Mouse (Mus musculus) heart, embryonic 16.5 days (tissue): ENCODE measurements at regions not wholly inside any gene's neighbourhood (a gene's known extent, or its start where the extent isn't known, plus 50 kb on each side); places are given as distances from the start of the nearest gene placed in this dataset.

Experiments used
- ATAC-seq: fragments of 200-750 bp; cut with Nextera tagmentation; replicated peaks from 2 replicates; pipeline ENCODE4 v1.8.0; 2017; ENCODE audit warnings: moderate number of reproducible peaks; ENCODE audit not compliant: insufficient read depth, low FRiP score; ENCODE audit errors: extremely low read depth
- H3K27ac ChIP-seq: fragments of 300-500 bp; sonication (generic); 2 replicates; pipeline ENCODE4 v1.5.1; 2014; ENCODE audit warnings: mild to moderate bottlenecking, low read length, control low read depth, moderate library complexity
- H3K27me3 ChIP-seq: fragments of 300-500 bp; sonication (generic); 2 replicates; pipeline ENCODE4 v1.6.1; 2014; ENCODE audit warnings: low read length, mixed read lengths; ENCODE audit not compliant: control insufficient read depth, insufficient read depth
- H3K36me3 ChIP-seq: fragments of 300-500 bp; sonication (generic); 2 replicates; pipeline ENCODE4 v1.6.1; 2014; ENCODE audit not compliant: control insufficient read depth, insufficient read depth
- H3K4me1 ChIP-seq: fragments of 300-500 bp; sonication (generic); 2 replicates; pipeline ENCODE4 v1.6.1; 2014; ENCODE audit warnings: low read length, mixed read lengths; ENCODE audit not compliant: control insufficient read depth, insufficient read depth
- H3K4me2 ChIP-seq: fragments of 300-500 bp; sonication (generic); 2 replicates; pipeline ENCODE4 v1.6.1; 2014; ENCODE audit warnings: low read depth, mild to moderate bottlenecking, control low read depth, low read length
- H3K4me3 ChIP-seq: fragments of 300-500 bp; sonication (generic); 2 replicates; pipeline ENCODE4 v1.5.1; 2014; ENCODE audit warnings: mild to moderate bottlenecking, control low read depth, low read length
- H3K9ac ChIP-seq: fragments of 300-500 bp; sonication (generic); 2 replicates; pipeline ENCODE4 v1.6.1; 2014; ENCODE audit warnings: low read length, control low read depth
- H3K9me3 ChIP-seq: fragments of 300-500 bp; sonication (generic); replicated peaks from 2 replicates; pipeline ENCODE4 v1.6.1; 2016; ENCODE audit warnings: low read length; ENCODE audit not compliant: control insufficient read depth
- WGBS: fragments of 180-500 bp; shearing (Covaris S2); extraction: QIAGEN DNeasy Blood & Tissue Kit; methylation state at CpG from one replicate; pipeline ENCODE4 v1.1.7; 2014; 5-methylcytosine and 5-hydroxymethylcytosine counted together

GRCm38 (mm10) chr15:51442606-51443005, 2442.1 kb upstream of the Gm7489 start:
- no peaks in the 10 kb centered on the region for H3K27me3 ChIP-seq
- no peak overlapping the region for H3K27ac ChIP-seq
- H3K36me3 ChIP-seq: no peaks in the 10 kb centered on the region
- 63% methylated on average over 2 of the region's 2 CpGs for WGBS
- H3K4me1 ChIP-seq: no peaks in the 10 kb centered on the region
- no peak overlapping the region for H3K9ac ChIP-seq
- no peak for ATAC-seq
- no peak overlapping the region for H3K4me3 ChIP-seq
- H3K4me2 ChIP-seq: no peak overlapping the region
- no peaks in the 10 kb centered on the region for H3K9me3 ChIP-seq

GRCm38 (mm10) chr15:51469895-51470294, 2414.8 kb upstream of the Gm7489 start:
- Histone ChIP-seq H3K4me3 (no peak overlapping the region), H3K27ac (no peak overlapping the region), H3K36me3 (no peaks in the 10 kb centered on the region), H3K9ac (no peak overlapping the region), H3K27me3 (no peaks in the 10 kb centered on the region), H3K4me2 (no peak overlapping the region), H3K9me3 (no peaks in the 10 kb centered on the region), H3K4me1 (no peaks in the 10 kb centered on the region)
- no peak for ATAC-seq
- WGBS: 73% methylated on average over 3 of the region's 3 CpGs

- Histone ChIP-seq H3K4me2 (no peak overlapping the region), H3K9ac (no peak overlapping the region), H3K4me3 (no peak overlapping the region), H3K27ac (no peak overlapping the region), H3K9me3 (no peaks in the 10 kb centered on the region), H3K4me1 (no peaks in the 10 kb centered on the region), H3K36me3 (no peaks in the 10 kb centered on the region), H3K27me3 (no peaks in the 10 kb centered on the region)
- no peak for ATAC-seq
- WGBS: 86% methylated on average over 1 of the region's 1 CpGs
These were observed 2413.6 kb upstream of the Gm7489 start for GRCm38 (mm10) chr15:51471143-51471542.

GRCm38 (mm10) chr15:51472049-51472448, 2412.7 kb upstream of the Gm7489 start:
- H3K27me3 ChIP-seq: no peaks in the 10 kb centered on the region
- ATAC-seq: no peak
- no peak overlapping the region for H3K4me2 ChIP-seq
- no peak overlapping the region for H3K4me3 ChIP-seq
- no peak overlapping the region for H3K9ac ChIP-seq
- no peaks in the 10 kb centered on the region for H3K4me1 ChIP-seq
- WGBS: 83% methylated on average over 2 of the region's 2 CpGs
- no peak overlapping the region for H3K27ac ChIP-seq
- no peaks in the 10 kb centered on the region for H3K9me3 ChIP-seq
- H3K36me3 ChIP-seq: no peaks in the 10 kb centered on the region

- Histone ChIP-seq H3K27me3 (no peaks in the 10 kb centered on the region), H3K4me2 (no peak overlapping the region), H3K9ac (no peak overlapping the region), H3K36me3 (no peaks in the 10 kb centered on the region), H3K4me3 (no peak overlapping the region), H3K4me1 (no peaks in the 10 kb centered on the region), H3K9me3 (no peaks in the 10 kb centered on the region), H3K27ac (no peak overlapping the region)
- 63% methylated on average over 4 of the region's 4 CpGs for WGBS
- no peak for ATAC-seq
These were observed 2402.8 kb upstream of the Gm7489 start for GRCm38 (mm10) chr15:51481856-51482255.

GRCm38 (mm10) chr15:51484207-51484606, 2400.5 kb upstream of the Gm7489 start:
- no peak for ATAC-seq
- H3K4me2 ChIP-seq: no peak overlapping the region
- H3K27ac ChIP-seq: no peak overlapping the region
- no peak overlapping the region for H3K9ac ChIP-seq
- no peaks in the 10 kb centered on the region for H3K36me3 ChIP-seq
- no peak overlapping the region for H3K4me3 ChIP-seq
- H3K9me3 ChIP-seq: no peaks in the 10 kb centered on the region
- no peaks in the 10 kb centered on the region for H3K4me1 ChIP-seq
- no peaks in the 10 kb centered on the region for H3K27me3 ChIP-seq
- WGBS: 61% methylated on average over 2 of the region's 2 CpGs

- 77% methylated on average over 2 of the region's 2 CpGs for WGBS
- no peaks in the 10 kb centered on the region for H3K36me3 ChIP-seq
- H3K4me3 ChIP-seq: no peak overlapping the region
- ATAC-seq: no peak
- H3K27ac ChIP-seq: no peak overlapping the region
- no peaks in the 10 kb centered on the region for H3K4me1 ChIP-seq
- H3K9me3 ChIP-seq: no peaks in the 10 kb centered on the region
- H3K27me3 ChIP-seq: no peaks in the 10 kb centered on the region
- no peak overlapping the region for H3K4me2 ChIP-seq
- H3K9ac ChIP-seq: no peak overlapping the region
These were observed 2399.2 kb upstream of the Gm7489 start for GRCm38 (mm10) chr15:51485554-51485953.

GRCm38 (mm10) chr15:51502058-51502741, 2382.5 kb upstream of the Gm7489 start:
- Histone ChIP-seq H3K36me3 (no peaks in the 10 kb centered on the region), H3K9ac (no peak overlapping the region), H3K4me2 (no peak overlapping the region), H3K27me3 (no peaks in the 10 kb centered on the region), H3K4me3 (no peak overlapping the region), H3K4me1 (no peaks in the 10 kb centered on the region), H3K27ac (no peak overlapping the region), H3K9me3 (no peaks in the 10 kb centered on the region)
- ATAC-seq: no peak
- WGBS: 52% methylated on average over 12 of the region's 12 CpGs

GRCm38 (mm10) chr15:51502742-51503270, 2381.9 kb upstream of the Gm7489 start:
- 52% methylated on average over 10 of the region's 10 CpGs for whole genome bisulfite sequencing
- peak overlapping the region; percentile 13; the same call in 1 of the 2 replicates for H3K4me3 ChIP-seq

More at GRCm38 (mm10) chr15:51502742-51503270, 2381.9 kb upstream of the Gm7489 start:
- no peaks in the 10 kb centered on the region for H3K27me3 ChIP-seq
- no peaks in the 10 kb centered on the region for H3K4me1 ChIP-seq
- no peaks in the 10 kb centered on the region for H3K36me3 ChIP-seq
- ATAC-seq: no peak
- peak overlapping the region; percentile 46 for H3K4me2 ChIP-seq
- no peak overlapping the region for H3K9ac ChIP-seq
- H3K9me3 ChIP-seq: no peaks in the 10 kb centered on the region
- H3K27ac ChIP-seq: no peak overlapping the region
